Mouse (Mus musculus) liver, postnatal 0 days (tissue): Measurements from ENCODE around the gene Mvb12b. TPM values are rescaled to one million over a fixed set of nuclear protein-coding genes. Genes with fewer than 3 reads are reported as not detected.

Experiments used
- ATAC-seq: fragments of 200-750 bp; cut with Nextera tagmentation; 2 replicates; pipeline ENCODE4 v1.8.0; 2017; ENCODE audit warnings: mild to moderate bottlenecking, moderate library complexity
- DNase-seq: peaks from one replicate; pipeline ENCODE4 v3.0.0-alpha.2; 2016
- H3K27ac ChIP-seq: fragments of 300-500 bp; sonication (generic); 2 replicates; pipeline ENCODE4 v1.5.1; 2014; ENCODE audit warnings: antibody characterized with exemption, moderate library complexity, mild to moderate bottlenecking, low read depth
- H3K27me3 ChIP-seq: fragments of 300-500 bp; sonication (generic); 2 replicates; pipeline ENCODE4 v1.6.1; 2014; ENCODE audit warnings: low read length, control low read depth, mixed read lengths; ENCODE audit not compliant: insufficient read depth
- H3K36me3 ChIP-seq: fragments of 300-500 bp; sonication (generic); replicated peaks from 2 replicates; pipeline ENCODE4 v1.6.1; 2014; ENCODE audit warnings: mild to moderate bottlenecking, control low read depth, low read length, moderate library complexity, mixed read lengths; ENCODE audit not compliant: insufficient read depth
- H3K4me1 ChIP-seq: fragments of 300-500 bp; sonication (generic); 2 replicates; pipeline ENCODE4 v1.6.1; 2014; ENCODE audit warnings: antibody characterized with exemption, mild to moderate bottlenecking, control low read depth; ENCODE audit not compliant: insufficient read depth
- H3K4me2 ChIP-seq: fragments of 300-500 bp; sonication (generic); 2 replicates; pipeline ENCODE4 v1.6.1; 2014; ENCODE audit warnings: low read depth, mild to moderate bottlenecking, low read length, moderate library complexity, mixed read lengths
- H3K4me3 ChIP-seq: fragments of 300-500 bp; sonication (generic); 2 replicates; pipeline ENCODE4 v1.5.1; 2014; ENCODE audit warnings: low read depth, low read length
- H3K9ac ChIP-seq: fragments of 300-500 bp; sonication (generic); replicated peaks from 2 replicates; pipeline ENCODE4 v1.6.1; 2014; ENCODE audit warnings: mild to moderate bottlenecking, moderate library complexity
- H3K9me3 ChIP-seq: fragments of 300-500 bp; sonication (generic); 2 replicates; pipeline ENCODE4 v1.6.1; 2016; ENCODE audit warnings: mild to moderate bottlenecking, control low read depth, low read length, mixed read lengths
- CTCF ChIP-seq: sonication (generic); IDR thresholded peaks from 2 replicates; pipeline ENCODE4 v1.5.1; 2016; ENCODE audit warnings: antibody characterized with exemption, low read depth
- EP300 ChIP-seq: IDR thresholded peaks from 2 replicates; pipeline ENCODE4 v1.6.1; 2016; ENCODE audit warnings: antibody characterized with exemption, low read depth, mild to moderate bottlenecking
- WGBS: fragments of 180-500 bp; shearing (Covaris S2); extraction: QIAGEN DNeasy Blood & Tissue Kit; methylation state at CpG from one replicate; pipeline ENCODE4 v1.1.7; 2014; ENCODE audit not compliant: insufficient replicate concordance; 5-methylcytosine and 5-hydroxymethylcytosine counted together
- polyA plus RNA-seq: library from polyadenylated mRNA; unstranded; fragments of >200 nt; fragmentation: Nextera tagmentation; extraction: Ambion mirVana; gene quantifications from 2 replicates; pipeline ENCODE4 v1.2.1, GENCODE M21; 2015

The Mvb12b gene
- polyA plus RNA-seq, 1 experiment from 2014 or later, result 8.1 TPM

DNA sequence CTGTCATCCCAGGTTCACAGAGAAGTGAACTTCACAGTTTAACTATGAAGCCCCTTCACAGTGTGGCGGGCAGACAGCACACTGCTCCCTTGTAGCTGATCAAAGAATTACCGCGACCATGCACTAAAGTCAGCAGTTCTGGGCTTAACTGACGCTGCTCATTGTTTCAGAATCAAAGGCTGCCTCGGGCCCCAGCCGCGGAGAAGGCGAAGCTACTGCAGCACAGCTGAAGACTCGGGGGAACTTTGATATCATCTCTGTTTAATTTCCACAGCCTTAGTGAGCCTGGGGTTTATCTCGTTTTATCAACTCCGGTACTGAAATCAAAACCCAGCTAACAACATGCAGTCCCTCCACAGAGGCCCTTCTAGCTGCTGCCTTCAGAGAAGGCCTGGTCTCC, 9.3 kb downstream of the Mvb12b start:
- Histone ChIP-seq H3K4me2 (no peak overlapping the region), H3K36me3 (peaks cover 5% of the 10 kb centered on the region; the same call in 1 of the 2 replicates), H3K4me1 (peaks cover 8% of the 10 kb centered on the region), H3K27me3 (no peaks in the 10 kb centered on the region), H3K9me3 (no peaks in the 10 kb centered on the region), H3K27ac (no peak overlapping the region), H3K9ac (no peak overlapping the region), H3K4me3 (no peak overlapping the region)
- no peak for DNase-seq
- 45% methylated on average over 11 of the region's 11 CpGs for WGBS
- no peak for TF ChIP-seq CTCF
- TF ChIP-seq EP300, result no peak
- no peak for ATAC-seq

DNA sequence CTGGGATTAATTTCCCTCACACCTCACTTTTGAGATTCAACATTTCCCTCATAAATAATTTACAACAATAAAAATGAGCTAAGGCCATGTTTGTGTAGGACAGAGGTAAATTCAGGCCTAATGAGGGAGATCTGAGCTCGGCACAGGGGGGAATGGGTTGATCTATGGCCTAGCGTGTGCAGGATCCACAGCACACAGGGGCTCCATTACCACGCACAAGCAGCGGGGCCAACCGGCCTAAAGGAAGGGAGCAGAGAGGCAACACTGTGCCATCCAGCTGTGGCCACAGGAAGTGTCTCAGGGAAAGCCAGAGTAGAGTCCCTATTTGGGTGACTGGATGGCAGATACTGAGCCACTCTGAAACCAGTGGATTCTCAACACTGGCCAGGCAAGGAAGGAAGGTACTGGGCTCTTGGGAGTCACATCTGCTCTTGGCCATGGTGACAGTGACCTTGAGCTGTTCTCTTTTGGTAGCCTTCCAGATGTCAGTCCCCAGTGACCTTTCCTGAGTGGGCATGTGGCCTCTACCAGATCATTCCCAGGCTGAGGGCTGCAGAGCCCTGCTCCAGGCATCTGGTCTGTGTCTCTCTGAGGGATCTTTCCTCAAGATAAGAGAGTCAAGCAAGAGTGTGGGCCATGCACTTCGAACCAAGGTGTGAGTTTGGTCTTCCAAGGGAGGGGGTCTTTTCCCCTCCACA, 9.9 kb downstream of the Mvb12b start:
- 80% methylated on average over 6 of the region's 6 CpGs for WGBS
- TF ChIP-seq EP300 (no peak), CTCF (no peak)
- no peak for DNase-seq
- no peak overlapping the region for H3K9ac ChIP-seq
- no peaks in the 10 kb centered on the region for H3K9me3 ChIP-seq
- H3K27me3 ChIP-seq, result no peaks in the 10 kb centered on the region
- ATAC-seq, result no peak
- peaks cover 9% of the 10 kb centered on the region; the same call in 1 of the 2 replicates for H3K36me3 ChIP-seq
- no peak overlapping the region for H3K4me3 ChIP-seq
- peaks cover 8% of the 10 kb centered on the region for H3K4me1 ChIP-seq
- no peak overlapping the region for H3K27ac ChIP-seq
- no peak overlapping the region for H3K4me2 ChIP-seq

GRCm38 (mm10) chr2:33876529-33877290, 11.0 kb downstream of the Mvb12b start:
- Histone ChIP-seq H3K27me3 (no peaks in the 10 kb centered on the region), H3K9ac (no peak overlapping the region), H3K9me3 (no peaks in the 10 kb centered on the region), H3K4me2 (0 out of 2 replicates have a peak overlapping the region, but pooled peaks have one; percentile 6), H3K4me1 (peaks cover 12% of the 10 kb centered on the region), H3K27ac (no peak overlapping the region), H3K36me3 (peaks cover 9% of the 10 kb centered on the region; the same call in 1 of the 2 replicates), H3K4me3 (no peak overlapping the region)
- TF ChIP-seq EP300 (no peak), CTCF (no peak)
- no peak for DNase-seq
- no peak for ATAC-seq
- WGBS, result 62% methylated on average over 25 of the region's 25 CpGs

GRCm38 (mm10) chr2:33875594-33875993, 12.2 kb downstream of the Mvb12b start:
- Histone ChIP-seq H3K36me3 (peaks cover 9% of the 10 kb centered on the region; the same call in 1 of the 2 replicates), H3K4me2 (no peak overlapping the region), H3K4me3 (no peak overlapping the region), H3K9me3 (no peaks in the 10 kb centered on the region), H3K27ac (no peak overlapping the region), H3K9ac (no peak overlapping the region), H3K27me3 (no peaks in the 10 kb centered on the region), H3K4me1 (peaks cover 18% of the 10 kb centered on the region)
- no peak for TF ChIP-seq CTCF
- TF ChIP-seq EP300, result no peak
- WGBS, result 64% methylated on average over 12 of the region's 12 CpGs
- no peak for ATAC-seq
- no peak for DNase-seq

- ATAC-seq (no peak), DNase-seq (no peak)
- Histone ChIP-seq H3K9me3 (no peaks in the 10 kb centered on the region), H3K4me2 (no peak overlapping the region), H3K9ac (no peak overlapping the region), H3K36me3 (peaks cover 9% of the 10 kb centered on the region; the same call in 1 of the 2 replicates), H3K4me3 (no peak overlapping the region), H3K27ac (no peak overlapping the region), H3K27me3 (no peaks in the 10 kb centered on the region), H3K4me1 (peaks cover 19% of the 10 kb centered on the region)
- TF ChIP-seq EP300 (no peak), CTCF (no peak)
- WGBS, result 84% methylated on average over 10 of the region's 10 CpGs
Observed at GRCm38 (mm10) chr2:33874856-33875576, 12.7 kb downstream of the Mvb12b start.

- no peak for TF ChIP-seq EP300
- TF ChIP-seq CTCF, result no peak
- Histone ChIP-seq H3K9me3 (no peaks in the 10 kb centered on the region), H3K4me1 (peaks cover 25% of the 10 kb centered on the region), H3K4me2 (no peak overlapping the region), H3K27me3 (no peaks in the 10 kb centered on the region), H3K4me3 (no peak overlapping the region), H3K9ac (no peak overlapping the region), H3K27ac (no peak overlapping the region), H3K36me3 (peaks cover 9% of the 10 kb centered on the region; the same call in 1 of the 2 replicates)
- whole genome bisulfite sequencing, result 71% methylated on average over 5 of the region's 5 CpGs
- ATAC-seq (no peak), DNase-seq (no peak)
Observed at GRCm38 (mm10) chr2:33874367-33874766, 13.4 kb downstream of the Mvb12b start.
